Mouse (Mus musculus): ENCODE measurements around the gene E2f1. TPM values are rescaled to one million over a fixed set of nuclear protein-coding genes. Genes with fewer than 3 reads are reported as not detected.
A peak's percentile ranks its signal among the peaks of the same experiment; 100 is the strongest.

E2f1 gene
- polyA plus RNA-seq, 1 experiment from 2014 or later = 3.2 TPM

GRCm38 (mm10) chr2:154563612-154564170 lies 6.0 kb downstream of the E2f1 start:
- Histone ChIP-seq H3K36me3 (ENCODE audit: control insufficient read depth, insufficient read depth, low read length) (no peaks in the 10 kb centered on the region), H3K9me3 (replicated peaks; ENCODE audit: control insufficient read depth, low read length, poor library complexity, severe bottlenecking) (no peaks in the 10 kb centered on the region), H3K4me3 (ENCODE audit: low read depth, low read length) (no peak overlapping the region), H3K27me3 (ENCODE audit: control insufficient read depth, insufficient read depth, low read depth, low read length) (no peaks in the 10 kb centered on the region), H3K4me2 (ENCODE audit: low read length) (no peak overlapping the region), H3K4me1 (ENCODE audit: control insufficient read depth, insufficient read depth, low read length) (peaks cover 11% of the 10 kb centered on the region), H3K27ac (ENCODE audit: low read length) (no peak overlapping the region), H3K9ac (ENCODE audit: low read depth, low read length) (no peak overlapping the region)
- ATAC-seq = no peak
- 93% methylated on average over 22 of the region's 22 CpGs for WGBS

GRCm38 (mm10) chr2:154558264-154559039 lies 11.2 kb downstream of the E2f1 start, which contains the start of gene Necab3:
TSS of gene Necab3 (minus strand) at chr2:154558890.
- no peaks in the 10 kb centered on the region for H3K9me3 ChIP-seq (replicated peaks; ENCODE audit: control insufficient read depth, low read length, poor library complexity, severe bottlenecking)
- H3K4me1 ChIP-seq (ENCODE audit: control insufficient read depth, insufficient read depth, low read length) = peaks cover 24% of the 10 kb centered on the region
- peak within 1 kb of the TSS; percentile 28; the same call in 1 of the 2 replicates for H3K27ac ChIP-seq (ENCODE audit: low read length)
- no peaks in the 10 kb centered on the region for H3K27me3 ChIP-seq (ENCODE audit: control insufficient read depth, insufficient read depth, low read depth, low read length)
- H3K4me3 ChIP-seq (ENCODE audit: low read depth, low read length) = peak within 1 kb of the TSS; percentile 51
- WGBS = 4% methylated on average over 28 of the region's 34 CpGs
- ATAC-seq = peak; percentile 75; the same call in 1 of the 2 replicates
- peak within 1 kb of the TSS; percentile 84 for H3K4me2 ChIP-seq (ENCODE audit: low read length)
- H3K9ac ChIP-seq (ENCODE audit: low read depth, low read length) = peak within 1 kb of the TSS; percentile 79
- no peaks in the 10 kb centered on the region for H3K36me3 ChIP-seq (ENCODE audit: control insufficient read depth, insufficient read depth, low read length)

- ATAC-seq = no peak
- H3K4me3 ChIP-seq (ENCODE audit: low read depth, low read length) = no peak overlapping the region
- H3K9ac ChIP-seq (ENCODE audit: low read depth, low read length) = 0 out of 2 replicates have a peak overlapping the region, but pooled peaks have one; percentile 20
- no peak overlapping the region for H3K27ac ChIP-seq (ENCODE audit: low read length)
- no peaks in the 10 kb centered on the region for H3K36me3 ChIP-seq (ENCODE audit: control insufficient read depth, insufficient read depth, low read length)
- WGBS = 51% methylated on average over 5 of the region's 5 CpGs
- H3K27me3 ChIP-seq (ENCODE audit: control insufficient read depth, insufficient read depth, low read depth, low read length) = no peaks in the 10 kb centered on the region
- no peaks in the 10 kb centered on the region for H3K9me3 ChIP-seq (replicated peaks; ENCODE audit: control insufficient read depth, low read length, poor library complexity, severe bottlenecking)
- H3K4me2 ChIP-seq (ENCODE audit: low read length) = peak overlapping the region; percentile 84
- H3K4me1 ChIP-seq (ENCODE audit: control insufficient read depth, insufficient read depth, low read length) = peaks cover 25% of the 10 kb centered on the region
Observed at GRCm38 (mm10) chr2:154557184-154557832, 12.4 kb downstream of the E2f1 start.

- H3K27ac ChIP-seq (ENCODE audit: low read length) = no peak overlapping the region
- H3K9me3 ChIP-seq (replicated peaks; ENCODE audit: control insufficient read depth, low read length, poor library complexity, severe bottlenecking) = no peaks in the 10 kb centered on the region
- no peak overlapping the region for H3K4me3 ChIP-seq (ENCODE audit: low read depth, low read length)
- no peak overlapping the region for H3K4me2 ChIP-seq (ENCODE audit: low read length)
- no peaks in the 10 kb centered on the region; the same call in none of the 2 replicates for H3K27me3 ChIP-seq (ENCODE audit: control insufficient read depth, insufficient read depth, low read depth, low read length)
- no peak overlapping the region for H3K9ac ChIP-seq (ENCODE audit: low read depth, low read length)
- H3K36me3 ChIP-seq (ENCODE audit: control insufficient read depth, insufficient read depth, low read length) = no peaks in the 10 kb centered on the region
- peaks cover 27% of the 10 kb centered on the region for H3K4me1 ChIP-seq (ENCODE audit: control insufficient read depth, insufficient read depth, low read length)
- ATAC-seq = no peak
- 82% methylated on average over 6 of the region's 6 CpGs for WGBS
Observed at GRCm38 (mm10) chr2:154555235-154555634, 14.5 kb downstream of the E2f1 start.

GRCm38 (mm10) chr2:154552424-154552907 lies 17.2 kb downstream of the E2f1 start:
- ATAC-seq = peak; percentile 50
- no peaks in the 10 kb centered on the region; the same call in none of the 2 replicates for H3K27me3 ChIP-seq (ENCODE audit: control insufficient read depth, insufficient read depth, low read depth, low read length)
- H3K9me3 ChIP-seq (replicated peaks; ENCODE audit: control insufficient read depth, low read length, poor library complexity, severe bottlenecking) = no peaks in the 10 kb centered on the region
- WGBS = 22% methylated on average over 27 of the region's 27 CpGs
- H3K36me3 ChIP-seq (ENCODE audit: control insufficient read depth, insufficient read depth, low read length) = no peaks in the 10 kb centered on the region
- H3K9ac ChIP-seq (ENCODE audit: low read depth, low read length) = no peak overlapping the region
- no peak overlapping the region for H3K27ac ChIP-seq (ENCODE audit: low read length)
- peak overlapping the region; percentile 29 for H3K4me2 ChIP-seq (ENCODE audit: low read length)
- peaks cover 16% of the 10 kb centered on the region for H3K4me1 ChIP-seq (ENCODE audit: control insufficient read depth, insufficient read depth, low read length)
- no peak overlapping the region for H3K4me3 ChIP-seq (ENCODE audit: low read depth, low read length)

GRCm38 (mm10) chr2:154551927-154552326 lies 17.8 kb downstream of the E2f1 start:
- no peak overlapping the region for H3K9ac ChIP-seq (ENCODE audit: low read depth, low read length)
- peak; percentile 2; the same call in 1 of the 2 replicates for ATAC-seq
- H3K36me3 ChIP-seq (ENCODE audit: control insufficient read depth, insufficient read depth, low read length) = no peaks in the 10 kb centered on the region
- peaks cover 11% of the 10 kb centered on the region for H3K4me1 ChIP-seq (ENCODE audit: control insufficient read depth, insufficient read depth, low read length)
- no peak overlapping the region for H3K4me3 ChIP-seq (ENCODE audit: low read depth, low read length)
- no peaks in the 10 kb centered on the region for H3K9me3 ChIP-seq (replicated peaks; ENCODE audit: control insufficient read depth, low read length, poor library complexity, severe bottlenecking)
- H3K27ac ChIP-seq (ENCODE audit: low read length) = no peak overlapping the region
- no peaks in the 10 kb centered on the region; the same call in none of the 2 replicates for H3K27me3 ChIP-seq (ENCODE audit: control insufficient read depth, insufficient read depth, low read depth, low read length)
- H3K4me2 ChIP-seq (ENCODE audit: low read length) = peak overlapping the region; percentile 29; the same call in 1 of the 2 replicates
- 38% methylated on average over 21 of the region's 21 CpGs for WGBS

- H3K9ac ChIP-seq (ENCODE audit: low read depth, low read length) = no peak within 1 kb of the TSS
- no peak for ATAC-seq
Observed at GRCm38 (mm10) chr2:154551476-154551875, 18.2 kb downstream of the E2f1 start, which contains the start of gene Actl10. TSS of gene Actl10 (plus strand) at chr2:154551776.

GRCm38 (mm10) chr2:154550937-154551336 lies 18.8 kb downstream of the E2f1 start:
- H3K4me2 ChIP-seq (ENCODE audit: low read length) = no peak overlapping the region
- H3K4me3 ChIP-seq (ENCODE audit: low read depth, low read length) = no peak overlapping the region
- no peak overlapping the region for H3K27ac ChIP-seq (ENCODE audit: low read length)
- H3K4me1 ChIP-seq (ENCODE audit: control insufficient read depth, insufficient read depth, low read length) = peaks cover 10% of the 10 kb centered on the region
- H3K27me3 ChIP-seq (ENCODE audit: control insufficient read depth, insufficient read depth, low read depth, low read length) = no peaks in the 10 kb centered on the region; the same call in none of the 2 replicates
- no peaks in the 10 kb centered on the region for H3K9me3 ChIP-seq (replicated peaks; ENCODE audit: control insufficient read depth, low read length, poor library complexity, severe bottlenecking)
- no peaks in the 10 kb centered on the region for H3K36me3 ChIP-seq (ENCODE audit: control insufficient read depth, insufficient read depth, low read length)
- no peak for ATAC-seq
- H3K9ac ChIP-seq (ENCODE audit: low read depth, low read length) = no peak overlapping the region
- 88% methylated on average over 2 of the region's 2 CpGs for WGBS

More at GRCm38 (mm10) chr2:154551476-154551875, 18.2 kb downstream of the E2f1 start, which contains the start of gene Actl10:
- WGBS = 79% methylated on average over 4 of the region's 4 CpGs
- Histone ChIP-seq H3K4me3 (ENCODE audit: low read depth, low read length) (no peak within 1 kb of the TSS), H3K36me3 (ENCODE audit: control insufficient read depth, insufficient read depth, low read length) (no peaks in the 10 kb centered on the region), H3K9me3 (replicated peaks; ENCODE audit: control insufficient read depth, low read length, poor library complexity, severe bottlenecking) (no peaks in the 10 kb centered on the region), H3K27me3 (ENCODE audit: control insufficient read depth, insufficient read depth, low read depth, low read length) (no peaks in the 10 kb centered on the region; the same call in none of the 2 replicates), H3K27ac (ENCODE audit: low read length) (no peak within 1 kb of the TSS), H3K4me1 (ENCODE audit: control insufficient read depth, insufficient read depth, low read length) (peaks cover 10% of the 10 kb centered on the region), H3K4me2 (ENCODE audit: low read length) (peak within 1 kb of the TSS; percentile 29)

All from midbrain, embryonic 16.5 days (tissue).